Mouse (Mus musculus): ENCODE measurements at regions not wholly inside any gene's neighbourhood (a gene's known extent, or its start where the extent isn't known, plus 50 kb on each side); places are given as distances from the start of the nearest gene placed in this dataset.

DNA sequence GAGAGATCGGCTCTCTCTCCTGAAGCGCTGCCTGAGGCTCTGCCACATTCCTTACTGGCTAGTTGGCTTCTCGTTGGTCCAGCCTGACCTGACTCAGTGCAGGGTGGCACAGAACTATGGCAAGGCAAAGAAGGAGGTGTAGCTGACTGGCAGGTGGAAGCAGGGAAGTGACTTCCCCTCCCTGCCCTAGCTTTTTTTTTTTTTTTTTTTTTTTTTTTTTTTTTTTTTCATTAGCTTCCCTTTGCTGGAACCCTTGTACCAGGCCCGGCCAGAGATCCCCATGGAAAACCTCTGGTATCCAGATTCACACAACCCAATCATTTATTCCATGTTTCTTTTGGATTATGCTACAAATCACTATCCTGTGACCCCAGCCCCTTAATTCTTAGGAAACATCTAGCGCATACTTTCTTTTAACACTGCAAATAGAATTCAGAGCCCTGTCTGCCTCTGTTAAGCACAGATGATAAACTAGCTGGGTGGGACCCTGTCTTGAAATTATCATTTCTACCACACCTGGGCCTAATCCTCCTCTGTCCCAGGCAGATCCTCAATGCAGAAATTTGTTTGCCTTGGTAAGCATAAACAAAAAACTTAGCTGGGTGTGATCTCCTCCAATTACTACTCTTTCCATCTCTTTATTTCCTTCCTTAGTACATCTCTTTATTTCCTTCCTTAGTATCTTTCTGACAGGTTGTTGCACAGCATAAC, 742.9 kb downstream of the Hace1 start:
- no peak for ATAC-seq (ENCODE audit: low read depth)
- Histone ChIP-seq H3K4me3 (ENCODE audit: low read length) (no peak overlapping the region), H3K4me2 (ENCODE audit: low read depth, low read length) (no peak overlapping the region), H3K4me1 (replicated peaks; ENCODE audit: control insufficient read depth, insufficient read depth, low read length) (no peaks in the 10 kb centered on the region), H3K9ac (ENCODE audit: low read length) (no peak overlapping the region), H3K27me3 (ENCODE audit: control insufficient read depth, insufficient read depth, low read depth, low read length) (no peaks in the 10 kb centered on the region), H3K9me3 (ENCODE audit: control insufficient read depth, low read length) (no peaks in the 10 kb centered on the region), H3K36me3 (ENCODE audit: control insufficient read depth, insufficient read depth, low read length) (no peaks in the 10 kb centered on the region), H3K27ac (ENCODE audit: low read length) (no peak overlapping the region)
- WGBS = 74% methylated on average over 5 of the region's 5 CpGs

DNA sequence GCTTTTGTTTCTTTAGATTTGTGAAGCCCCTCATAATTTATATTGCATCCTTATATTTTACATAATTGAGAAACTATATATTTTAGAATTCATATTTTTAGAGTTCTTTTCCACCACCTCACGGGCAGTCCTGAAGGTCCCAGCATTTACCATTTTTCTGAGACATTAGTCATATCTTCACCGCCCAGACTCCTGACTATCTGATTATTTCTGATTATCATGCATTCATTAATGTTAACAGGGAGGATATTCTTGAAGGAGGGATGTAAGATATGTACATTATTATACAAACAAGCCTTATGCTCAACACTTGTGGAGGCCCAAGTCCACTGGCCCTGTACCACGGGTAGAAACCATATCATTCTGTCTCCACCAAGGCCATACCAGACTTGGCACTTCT, 743.4 kb downstream of the Hace1 start:
- Histone ChIP-seq H3K4me1 (replicated peaks; ENCODE audit: control insufficient read depth, insufficient read depth, low read length) (no peaks in the 10 kb centered on the region), H3K4me2 (ENCODE audit: low read depth, low read length) (no peak overlapping the region), H3K9me3 (ENCODE audit: control insufficient read depth, low read length) (no peaks in the 10 kb centered on the region), H3K36me3 (ENCODE audit: control insufficient read depth, insufficient read depth, low read length) (no peaks in the 10 kb centered on the region), H3K27me3 (ENCODE audit: control insufficient read depth, insufficient read depth, low read depth, low read length) (no peaks in the 10 kb centered on the region), H3K9ac (ENCODE audit: low read length) (no peak overlapping the region), H3K4me3 (ENCODE audit: low read length) (no peak overlapping the region), H3K27ac (ENCODE audit: low read length) (no peak overlapping the region)
- ATAC-seq (ENCODE audit: low read depth) = no peak
- 70% methylated on average over 3 of the region's 3 CpGs for WGBS

DNA sequence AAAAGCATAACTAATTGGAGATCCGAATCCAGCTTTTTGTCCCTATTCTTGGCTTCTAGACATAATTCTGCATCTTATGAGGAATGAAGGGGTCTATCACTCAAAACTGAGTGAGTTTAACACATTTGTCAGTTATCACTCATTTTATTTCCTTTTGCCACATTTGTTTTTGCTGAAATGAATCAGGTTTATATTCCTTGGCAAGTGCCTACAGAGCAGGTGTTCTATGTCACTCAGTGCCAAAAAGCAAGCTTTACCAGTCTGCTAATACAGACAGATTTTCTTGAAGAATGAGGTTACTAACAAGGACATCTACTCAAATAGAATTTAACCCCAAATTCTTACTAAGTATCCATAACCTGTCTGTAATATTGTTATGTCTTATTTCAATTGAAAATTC, 751.4 kb downstream of the Hace1 start:
- Histone ChIP-seq H3K36me3 (ENCODE audit: control insufficient read depth, insufficient read depth, low read length) (no peaks in the 10 kb centered on the region), H3K9ac (ENCODE audit: low read length) (no peak overlapping the region), H3K4me3 (ENCODE audit: low read length) (no peak overlapping the region), H3K27ac (ENCODE audit: low read length) (no peak overlapping the region), H3K9me3 (ENCODE audit: control insufficient read depth, low read length) (no peaks in the 10 kb centered on the region), H3K27me3 (ENCODE audit: control insufficient read depth, insufficient read depth, low read depth, low read length) (no peaks in the 10 kb centered on the region), H3K4me2 (ENCODE audit: low read depth, low read length) (no peak overlapping the region), H3K4me1 (replicated peaks; ENCODE audit: control insufficient read depth, insufficient read depth, low read length) (no peaks in the 10 kb centered on the region)
- ATAC-seq (ENCODE audit: low read depth) = no peak
- WGBS = 69% methylated on average over 1 of the region's 1 CpGs

DNA sequence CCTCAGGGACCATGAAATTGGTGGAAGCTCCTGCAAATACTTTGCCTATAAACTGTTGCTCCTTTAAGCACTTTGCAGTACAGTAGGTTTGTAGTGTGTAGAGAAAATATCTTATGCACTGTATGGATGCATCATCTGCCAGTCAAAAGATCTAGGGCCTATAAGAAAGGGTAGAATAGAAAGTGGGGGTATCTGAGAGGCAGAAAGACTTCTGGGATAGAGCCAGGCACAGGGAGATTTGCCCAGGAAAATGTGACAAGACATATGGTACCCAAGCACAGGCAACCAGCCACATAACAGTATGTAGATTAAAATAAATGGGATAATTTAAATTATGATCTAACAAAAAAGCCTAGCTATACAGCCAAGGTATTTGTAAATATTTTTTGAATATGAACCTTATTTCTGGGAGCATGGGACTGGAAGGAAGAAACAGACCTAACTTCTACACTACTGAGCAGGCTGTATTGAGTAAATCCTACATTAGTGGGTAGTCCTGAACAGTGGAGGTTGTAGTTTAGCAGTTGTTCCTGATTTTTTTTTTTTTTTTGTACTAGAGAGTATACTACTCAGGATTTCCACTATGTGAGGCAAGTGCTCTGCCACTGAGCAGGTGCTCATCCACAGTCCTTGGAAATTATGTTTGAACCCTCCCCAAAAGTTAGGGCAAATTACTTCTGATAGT, 754.1 kb downstream of the Hace1 start:
- H3K4me2 ChIP-seq (ENCODE audit: low read depth, low read length) = no peak overlapping the region
- no peak for ATAC-seq (ENCODE audit: low read depth)
- no peaks in the 10 kb centered on the region for H3K4me1 ChIP-seq (replicated peaks; ENCODE audit: control insufficient read depth, insufficient read depth, low read length)
- no peaks in the 10 kb centered on the region for H3K36me3 ChIP-seq (ENCODE audit: control insufficient read depth, insufficient read depth, low read length)
- H3K9me3 ChIP-seq (ENCODE audit: control insufficient read depth, low read length) = no peaks in the 10 kb centered on the region
- H3K27ac ChIP-seq (ENCODE audit: low read length) = no peak overlapping the region
- no peak overlapping the region for H3K4me3 ChIP-seq (ENCODE audit: low read length)
- H3K9ac ChIP-seq (ENCODE audit: low read length) = no peak overlapping the region
- no peaks in the 10 kb centered on the region for H3K27me3 ChIP-seq (ENCODE audit: control insufficient read depth, insufficient read depth, low read depth, low read length)

DNA sequence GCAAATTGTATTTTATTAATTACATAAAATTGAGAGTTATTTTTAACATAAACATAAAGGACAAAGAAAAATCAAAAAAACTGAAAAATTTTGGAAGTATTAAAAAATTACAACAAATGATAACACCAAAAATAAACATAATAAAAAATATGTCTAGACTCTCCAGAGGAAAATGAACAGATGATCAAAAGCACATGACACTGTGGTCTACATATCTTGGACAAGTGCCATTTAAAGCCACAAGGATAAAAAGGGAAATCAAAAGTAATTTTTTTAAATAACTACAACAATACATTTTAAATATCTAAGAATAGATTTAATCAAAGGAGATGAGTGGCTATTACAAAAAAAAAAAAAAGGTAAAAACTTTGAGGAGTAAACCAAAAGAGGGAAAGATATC, 755.6 kb downstream of the Hace1 start:
- Histone ChIP-seq H3K4me1 (replicated peaks; ENCODE audit: control insufficient read depth, insufficient read depth, low read length) (no peaks in the 10 kb centered on the region), H3K36me3 (ENCODE audit: control insufficient read depth, insufficient read depth, low read length) (no peaks in the 10 kb centered on the region), H3K4me2 (ENCODE audit: low read depth, low read length) (no peak overlapping the region), H3K9me3 (ENCODE audit: control insufficient read depth, low read length) (no peaks in the 10 kb centered on the region), H3K9ac (ENCODE audit: low read length) (no peak overlapping the region), H3K27me3 (ENCODE audit: control insufficient read depth, insufficient read depth, low read depth, low read length) (no peaks in the 10 kb centered on the region), H3K4me3 (ENCODE audit: low read length) (no peak overlapping the region), H3K27ac (ENCODE audit: low read length) (no peak overlapping the region)
- ATAC-seq (ENCODE audit: low read depth) = no peak

DNA sequence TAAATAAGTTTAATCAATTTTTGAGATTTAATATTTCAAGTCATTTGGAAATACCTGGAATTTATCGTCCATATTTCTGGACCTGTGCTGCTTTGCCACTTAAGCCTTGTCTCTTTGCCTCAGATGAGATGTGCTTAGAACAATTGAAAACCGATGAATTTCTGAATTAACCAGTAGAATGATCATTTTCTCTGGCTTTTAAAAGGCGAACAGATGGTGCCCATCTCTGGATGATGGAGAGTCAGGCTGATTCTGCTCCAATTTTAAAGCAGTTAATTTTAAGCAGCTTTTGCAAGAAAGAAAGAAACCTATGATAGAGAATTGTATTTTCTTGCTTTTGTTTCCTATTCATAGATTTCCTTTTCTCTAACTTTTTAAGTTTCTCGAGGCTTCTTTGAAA, 767.7 kb downstream of the Hace1 start:
- no peaks in the 10 kb centered on the region for H3K9me3 ChIP-seq (ENCODE audit: control insufficient read depth, low read length)
- H3K4me3 ChIP-seq (ENCODE audit: low read length) = no peak overlapping the region
- H3K27ac ChIP-seq (ENCODE audit: low read length) = no peak overlapping the region
- no peak overlapping the region for H3K9ac ChIP-seq (ENCODE audit: low read length)
- H3K4me1 ChIP-seq (replicated peaks; ENCODE audit: control insufficient read depth, insufficient read depth, low read length) = no peaks in the 10 kb centered on the region
- H3K36me3 ChIP-seq (ENCODE audit: control insufficient read depth, insufficient read depth, low read length) = no peaks in the 10 kb centered on the region
- H3K27me3 ChIP-seq (ENCODE audit: control insufficient read depth, insufficient read depth, low read depth, low read length) = no peaks in the 10 kb centered on the region
- H3K4me2 ChIP-seq (ENCODE audit: low read depth, low read length) = no peak overlapping the region
- ATAC-seq (ENCODE audit: low read depth) = no peak
- 73% methylated on average over 4 of the region's 4 CpGs for WGBS

DNA sequence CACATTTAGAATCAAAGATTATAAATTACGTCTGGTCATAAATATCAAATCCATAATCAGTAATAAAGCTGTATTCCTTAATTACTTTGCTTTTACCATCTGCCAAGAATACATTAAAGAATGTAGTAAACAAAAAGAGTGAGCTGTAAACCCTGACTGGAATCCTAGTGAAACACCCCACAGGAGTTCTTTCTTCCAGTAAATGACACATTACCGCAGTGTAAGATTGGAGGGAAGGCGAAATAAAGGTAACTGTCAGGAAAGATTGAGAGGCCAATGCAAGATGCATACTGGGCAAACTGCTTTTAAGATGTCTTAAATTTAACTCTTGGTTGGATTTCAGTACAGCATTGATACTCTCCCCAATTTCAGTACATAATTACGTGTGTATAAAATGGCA, 772.0 kb downstream of the Hace1 start:
- H3K9me3 ChIP-seq (ENCODE audit: control insufficient read depth, low read length) = no peaks in the 10 kb centered on the region
- no peak for ATAC-seq (ENCODE audit: low read depth)
- 67% methylated on average over 4 of the region's 4 CpGs for WGBS
- no peaks in the 10 kb centered on the region for H3K4me1 ChIP-seq (replicated peaks; ENCODE audit: control insufficient read depth, insufficient read depth, low read length)
- no peak overlapping the region for H3K27ac ChIP-seq (ENCODE audit: low read length)
- H3K36me3 ChIP-seq (ENCODE audit: control insufficient read depth, insufficient read depth, low read length) = no peaks in the 10 kb centered on the region
- H3K4me2 ChIP-seq (ENCODE audit: low read depth, low read length) = no peak overlapping the region
- no peak overlapping the region for H3K4me3 ChIP-seq (ENCODE audit: low read length)
- H3K9ac ChIP-seq (ENCODE audit: low read length) = no peak overlapping the region
- H3K27me3 ChIP-seq (ENCODE audit: control insufficient read depth, insufficient read depth, low read depth, low read length) = no peaks in the 10 kb centered on the region

DNA sequence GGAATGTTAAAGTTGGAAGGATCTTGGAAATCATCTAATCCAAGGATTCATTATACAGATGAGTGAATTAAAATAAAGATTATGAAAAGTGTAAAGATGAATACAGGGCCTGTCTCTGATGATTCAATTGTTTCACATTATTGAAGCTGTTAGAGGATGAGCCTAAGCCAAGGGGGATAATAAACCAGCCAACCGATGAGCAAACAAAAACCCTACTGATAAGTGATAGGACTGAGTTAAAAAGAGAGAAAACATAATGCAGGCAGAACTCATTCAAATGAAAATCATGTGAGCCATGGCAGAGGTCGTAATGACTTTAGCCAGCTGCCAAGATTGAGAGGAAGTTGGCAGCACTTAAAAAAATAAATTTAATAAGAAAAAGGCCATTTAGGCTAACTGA, 772.6 kb downstream of the Hace1 start:
- H3K4me1 ChIP-seq (replicated peaks; ENCODE audit: control insufficient read depth, insufficient read depth, low read length) = no peaks in the 10 kb centered on the region
- H3K36me3 ChIP-seq (ENCODE audit: control insufficient read depth, insufficient read depth, low read length) = no peaks in the 10 kb centered on the region
- H3K27ac ChIP-seq (ENCODE audit: low read length) = no peak overlapping the region
- no peaks in the 10 kb centered on the region for H3K9me3 ChIP-seq (ENCODE audit: control insufficient read depth, low read length)
- no peak overlapping the region for H3K4me3 ChIP-seq (ENCODE audit: low read length)
- ATAC-seq (ENCODE audit: low read depth) = no peak
- no peak overlapping the region for H3K9ac ChIP-seq (ENCODE audit: low read length)
- 43% methylated on average over 2 of the region's 2 CpGs for WGBS
- H3K4me2 ChIP-seq (ENCODE audit: low read depth, low read length) = no peak overlapping the region
- H3K27me3 ChIP-seq (ENCODE audit: control insufficient read depth, insufficient read depth, low read depth, low read length) = no peaks in the 10 kb centered on the region

DNA sequence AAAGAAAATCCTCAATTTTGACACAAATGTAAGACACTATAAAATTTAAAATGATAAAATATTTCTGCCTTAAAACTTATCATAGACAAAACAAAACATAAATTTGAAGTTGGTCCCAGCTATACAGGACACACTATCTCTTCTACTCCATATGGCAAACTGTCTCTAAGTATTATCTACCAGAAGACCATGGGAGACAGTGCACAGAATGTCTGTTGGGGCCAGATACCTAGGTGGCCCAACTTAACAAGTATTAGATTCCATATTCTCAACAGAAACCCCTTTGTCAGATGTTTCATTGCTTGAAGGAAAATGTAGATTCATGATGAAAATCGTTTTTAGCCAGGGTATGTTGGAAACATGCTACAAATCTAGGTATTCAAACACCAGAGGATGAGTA, 779.1 kb downstream of the Hace1 start:
- Histone ChIP-seq H3K27me3 (ENCODE audit: control insufficient read depth, insufficient read depth, low read depth, low read length) (no peaks in the 10 kb centered on the region), H3K27ac (ENCODE audit: low read length) (no peak overlapping the region), H3K4me1 (replicated peaks; ENCODE audit: control insufficient read depth, insufficient read depth, low read length) (no peaks in the 10 kb centered on the region), H3K36me3 (ENCODE audit: control insufficient read depth, insufficient read depth, low read length) (no peaks in the 10 kb centered on the region), H3K4me2 (ENCODE audit: low read depth, low read length) (no peak overlapping the region), H3K4me3 (ENCODE audit: low read length) (no peak overlapping the region), H3K9ac (ENCODE audit: low read length) (no peak overlapping the region), H3K9me3 (ENCODE audit: control insufficient read depth, low read length) (no peaks in the 10 kb centered on the region)
- ATAC-seq (ENCODE audit: low read depth) = no peak
- 68% methylated on average over 1 of the region's 1 CpGs for WGBS
